Mouse (Mus musculus): ENCODE data around the gene Sept12.

The Sept12 gene

DNA sequence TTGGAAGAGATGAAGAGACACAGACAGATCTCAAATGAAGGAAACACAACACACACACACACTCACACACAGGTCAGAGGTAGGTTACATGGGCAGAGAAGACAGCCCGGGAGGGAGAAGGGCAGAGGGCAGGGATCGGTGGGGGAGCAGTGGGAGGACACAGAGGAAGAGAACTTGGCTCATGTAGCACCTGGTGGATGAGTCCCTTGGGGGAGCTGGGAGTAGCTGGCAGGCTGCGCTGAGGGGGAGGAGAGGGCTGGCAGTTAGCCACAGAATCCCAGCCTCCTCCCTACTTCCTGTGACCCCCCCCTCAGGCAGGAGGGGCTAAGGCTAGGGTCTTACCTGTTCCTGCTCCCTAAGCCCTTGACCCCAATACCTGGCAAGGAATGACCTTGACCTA is at the start of gene Sept12:
Gene Sept12 (minus strand): TSS at position 300 of the 400 bp plus-strand sequence.
- DNase-seq (ENCODE audit: low spot score): no peak

DNA sequence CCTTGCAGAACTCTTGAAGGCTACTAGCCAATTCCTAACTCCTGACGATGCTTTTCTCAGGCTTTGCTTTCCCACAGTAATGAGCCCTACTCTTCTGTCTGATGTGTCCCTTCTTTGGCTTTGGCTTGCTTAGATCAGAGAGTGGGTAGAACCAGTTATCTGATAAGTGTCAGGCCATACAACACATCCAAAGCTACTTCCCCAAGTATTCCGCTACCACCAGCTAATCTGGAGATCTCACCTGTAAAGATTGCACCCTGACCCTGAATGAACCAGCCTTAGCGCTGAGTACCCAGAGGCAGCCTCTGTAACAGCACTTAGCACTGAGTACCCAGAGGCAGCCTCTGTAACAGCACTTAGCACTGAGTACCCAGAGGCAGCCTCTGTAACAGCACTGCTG is 47.7 kb upstream of the Sept12 start:
- no peak for DNase-seq (ENCODE audit: low spot score)

DNA sequence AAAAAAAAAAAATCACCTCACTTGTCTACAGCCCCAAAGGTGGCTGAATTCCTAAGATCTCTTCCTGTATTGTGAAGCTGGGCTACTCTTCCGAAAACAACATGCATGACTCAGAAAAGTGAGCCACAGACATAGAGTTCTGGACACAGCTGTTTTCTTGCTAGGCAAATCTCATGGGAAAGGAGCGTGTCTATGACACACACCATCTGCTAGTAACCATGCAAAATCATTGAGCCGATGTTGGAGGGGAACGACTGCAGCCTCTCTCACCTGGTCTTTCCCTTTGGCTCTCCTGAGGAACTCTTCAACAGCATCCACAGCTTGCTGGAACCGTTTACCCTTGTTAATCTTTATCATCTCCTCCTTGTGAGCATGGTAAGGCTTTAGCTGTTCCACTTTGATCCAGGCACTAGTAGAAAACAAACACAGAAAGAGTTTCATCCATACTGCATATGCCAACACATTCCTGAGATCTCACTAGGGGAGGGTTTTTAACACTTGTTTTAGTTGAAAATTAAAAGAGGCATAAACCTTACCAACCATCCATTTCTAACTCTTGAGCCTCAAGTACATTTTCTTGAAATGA is 39.1 kb upstream of the Sept12 start:
- no peak for DNase-seq (ENCODE audit: low spot score)

DNA sequence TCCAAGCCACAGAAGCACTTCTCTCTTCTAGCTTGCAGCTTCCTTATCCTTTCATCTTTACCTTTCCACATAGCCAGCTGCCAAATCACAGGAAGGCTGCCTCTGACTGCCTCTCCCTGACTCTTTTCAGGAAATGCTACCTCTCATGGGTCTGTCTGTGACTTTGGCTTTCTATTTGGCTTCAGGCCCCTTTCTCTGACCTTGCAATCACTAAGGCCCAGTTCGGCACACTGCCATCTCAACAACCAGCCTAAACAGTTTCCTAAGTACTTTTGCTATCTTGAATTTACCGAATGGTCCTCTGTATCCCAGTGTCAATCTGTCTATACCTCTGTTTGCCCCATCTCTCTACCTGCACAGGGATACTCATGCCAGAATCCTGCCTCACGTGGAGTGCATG is 37.9 kb upstream of the Sept12 start:
- DNase-seq (ENCODE audit: low spot score): no peak

DNA sequence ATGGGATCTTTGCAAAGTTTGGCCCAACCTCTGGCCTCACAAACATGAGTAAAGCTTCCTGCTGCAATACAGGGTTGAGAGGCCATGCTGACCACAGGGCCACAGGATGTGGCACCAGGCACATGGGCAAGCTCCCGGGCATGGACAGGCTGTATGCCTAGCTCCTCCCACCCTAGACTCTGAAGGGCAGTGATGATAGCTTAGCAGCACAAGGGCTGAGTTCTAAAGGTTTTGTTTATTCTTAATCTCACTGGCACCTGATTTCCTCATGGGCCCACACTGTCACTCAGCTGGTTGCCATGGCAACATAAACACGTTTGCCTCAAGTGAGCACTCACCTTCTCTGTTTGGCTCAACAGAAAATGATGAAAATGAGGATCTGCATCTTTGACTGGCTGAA is 32.2 kb upstream of the Sept12 start:
- no peak for DNase-seq (ENCODE audit: low spot score)

DNA sequence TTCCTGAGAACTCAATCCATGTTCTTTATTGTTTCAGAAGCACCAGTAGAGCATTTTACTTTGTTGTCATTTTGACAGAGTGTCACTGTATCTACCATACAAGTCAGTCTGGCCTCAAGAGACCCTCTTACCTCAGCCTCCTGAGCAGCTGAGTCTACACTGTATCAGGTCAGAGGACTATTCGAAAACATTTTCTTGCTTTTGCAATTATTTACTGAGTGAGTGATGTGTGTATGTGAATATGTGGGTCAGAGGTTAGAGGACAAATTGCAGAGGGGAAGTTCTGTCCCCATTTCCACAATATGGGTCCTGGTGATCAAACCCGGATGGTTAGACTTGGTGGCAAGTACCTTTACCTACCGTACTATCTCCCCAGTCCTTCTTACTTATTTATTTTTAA is 26.4 kb upstream of the Sept12 start:
- no peak for DNase-seq (ENCODE audit: low spot score)

DNA sequence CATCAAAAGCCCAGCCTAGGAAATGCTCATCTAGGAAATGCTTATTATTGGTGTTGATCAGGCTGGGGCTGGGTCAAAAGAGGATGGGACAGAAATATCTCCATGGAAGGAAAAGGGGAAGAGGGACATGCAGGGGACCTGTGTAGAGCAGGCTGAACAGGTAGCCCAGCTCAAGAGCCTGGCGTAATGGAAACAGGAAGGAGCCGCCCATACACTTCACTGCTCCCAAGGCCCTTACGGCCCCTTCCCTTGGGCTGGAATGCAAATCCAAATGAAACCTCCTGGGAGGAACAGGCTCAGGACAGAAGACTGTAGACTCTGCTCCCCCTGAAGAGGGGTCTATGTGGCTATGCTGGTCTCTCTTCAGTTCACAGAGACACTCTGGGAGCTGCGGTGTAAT is 16.9 kb upstream of the Sept12 start:
- DNase-seq (ENCODE audit: low spot score): no peak

DNA sequence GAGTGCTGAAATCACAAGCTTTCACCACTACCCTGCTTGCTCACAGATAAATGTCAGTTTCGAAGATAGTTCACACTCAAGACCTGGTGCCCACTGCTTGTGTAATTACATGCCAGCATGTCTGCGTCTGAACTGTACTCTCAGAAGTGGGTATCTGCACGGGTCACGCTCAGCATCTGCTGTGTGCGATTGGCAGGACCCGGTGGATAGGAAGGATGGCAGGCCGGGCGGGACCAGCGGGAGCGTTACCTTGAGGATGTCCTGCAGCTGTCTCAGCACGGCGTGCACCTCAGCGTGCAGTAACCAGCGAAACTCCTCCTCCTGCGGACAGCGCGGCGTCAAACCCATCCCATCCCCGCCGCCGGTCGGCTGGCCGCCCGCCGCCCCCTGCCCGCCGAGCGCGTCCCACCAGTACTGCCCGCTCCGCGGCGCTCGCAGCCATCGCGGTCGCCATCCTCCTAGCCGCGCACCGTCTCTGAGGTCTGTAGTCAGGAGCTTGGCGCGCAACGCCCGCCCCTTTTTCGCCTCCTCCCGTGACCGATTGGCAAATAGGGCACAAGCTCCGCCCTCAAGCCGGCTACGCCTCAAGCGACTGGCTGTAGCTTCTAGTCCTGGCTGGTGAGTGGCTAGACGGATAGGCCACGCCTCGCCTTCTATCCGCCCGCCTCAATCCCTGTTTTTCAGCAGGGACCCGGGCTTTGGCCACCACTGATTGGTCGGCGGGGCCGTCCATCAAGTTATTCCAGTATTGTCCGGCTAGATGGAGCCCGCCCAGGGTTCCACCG is 15.6 kb upstream of the Sept12 start, which contains the start of gene Rogdi:
Gene Rogdi (minus strand): TSS at position 500 of the 785 bp plus-strand sequence.
- DNase-seq (ENCODE audit: low spot score): peak; percentile 99

DNA sequence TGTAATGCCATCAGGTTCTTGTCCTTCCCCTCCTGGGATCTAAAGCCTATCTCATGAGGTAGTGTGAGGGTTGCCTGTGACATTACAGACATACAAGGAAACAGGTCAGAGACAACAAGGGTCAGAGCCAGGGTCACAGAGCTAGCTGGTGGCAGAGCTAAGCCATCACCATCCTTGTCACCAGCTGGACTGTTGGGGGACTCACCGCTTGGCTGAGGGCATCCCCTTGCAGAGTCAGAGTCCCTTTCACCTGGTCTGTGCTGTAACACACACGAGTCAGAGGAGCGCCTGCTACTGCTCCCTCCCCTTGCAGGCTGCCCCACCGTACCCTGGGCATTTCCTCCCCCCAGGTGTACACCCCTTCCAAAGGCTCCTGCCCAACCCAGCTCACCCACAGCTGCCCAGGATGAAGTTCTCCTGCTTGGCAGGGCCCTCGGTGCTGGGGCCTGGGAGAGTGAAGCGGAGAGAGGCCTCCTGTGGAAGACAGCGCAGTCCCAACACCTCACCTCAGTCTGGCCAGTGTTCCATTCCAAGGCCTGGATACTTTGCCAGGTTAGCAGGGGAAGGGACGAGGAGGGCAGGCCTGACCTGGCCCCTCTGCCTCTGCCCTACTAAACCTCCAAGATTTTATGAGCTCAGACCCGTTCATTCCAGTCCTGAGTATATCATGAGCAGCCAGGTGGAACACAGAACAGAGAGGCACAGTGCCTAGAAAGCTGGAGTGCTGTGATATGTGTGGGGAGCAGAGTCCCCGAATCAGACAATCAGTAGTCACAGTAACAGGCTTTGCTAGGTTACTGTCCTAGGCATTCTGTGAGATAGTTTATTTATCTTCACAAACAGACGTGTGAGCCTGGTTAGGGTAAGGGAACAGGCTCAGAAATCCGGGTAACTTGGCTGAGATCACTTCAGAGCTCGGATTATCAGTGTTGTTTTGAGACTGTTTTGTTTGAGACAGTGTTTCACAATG is 14.7 kb upstream of the Sept12 start:
- DNase-seq (ENCODE audit: low spot score): no peak

DNA sequence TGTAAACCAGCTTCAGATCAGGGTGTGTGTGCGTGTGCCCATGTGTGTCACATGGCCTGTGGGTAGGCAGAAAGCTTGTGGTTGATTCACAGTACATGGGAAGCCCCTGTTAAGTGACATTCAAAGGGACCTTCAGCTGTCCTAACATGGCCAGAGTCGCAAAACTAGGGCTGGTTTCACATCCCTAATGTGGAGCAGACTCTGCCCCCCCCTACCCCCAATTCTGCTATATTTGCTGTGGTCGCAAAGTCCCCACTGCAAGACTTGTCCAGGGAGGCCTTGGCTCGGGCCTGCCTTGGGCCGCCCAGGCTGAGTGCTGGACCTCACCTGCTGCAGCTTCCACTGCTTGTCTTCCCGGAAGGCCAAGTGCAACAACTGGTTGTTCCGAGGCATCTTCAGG is 13.6 kb upstream of the Sept12 start:
- DNase-seq (ENCODE audit: low spot score): no peak

DNA sequence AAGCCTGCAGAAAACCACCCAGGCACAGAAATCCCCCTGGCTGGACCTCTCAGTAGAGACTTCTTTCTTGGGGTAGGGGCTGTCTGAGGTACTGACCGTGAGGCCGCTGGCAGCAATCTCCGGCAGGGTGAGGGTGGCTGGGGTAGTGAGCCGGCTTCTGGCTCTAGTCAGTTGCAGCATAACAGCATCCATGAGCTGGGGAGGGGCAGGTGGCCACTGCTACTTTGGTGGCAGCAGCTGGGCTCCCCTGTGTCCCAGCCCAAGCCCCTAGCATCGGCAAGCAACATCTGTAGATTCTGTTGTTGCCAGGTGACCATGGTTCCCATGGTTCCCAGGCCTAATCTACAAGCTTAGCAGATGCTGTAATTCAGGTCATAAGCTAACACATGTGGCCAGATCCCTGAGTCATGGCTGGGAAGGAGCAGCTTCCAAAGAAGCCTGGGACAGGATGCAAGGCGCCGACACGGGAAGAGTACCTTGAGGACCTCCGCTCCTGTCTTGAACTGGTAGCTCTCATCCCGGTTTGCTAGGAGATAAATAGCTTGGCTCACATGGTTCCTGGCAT is 12.8 kb upstream of the Sept12 start:
- DNase-seq (ENCODE audit: low spot score): no peak

DNA sequence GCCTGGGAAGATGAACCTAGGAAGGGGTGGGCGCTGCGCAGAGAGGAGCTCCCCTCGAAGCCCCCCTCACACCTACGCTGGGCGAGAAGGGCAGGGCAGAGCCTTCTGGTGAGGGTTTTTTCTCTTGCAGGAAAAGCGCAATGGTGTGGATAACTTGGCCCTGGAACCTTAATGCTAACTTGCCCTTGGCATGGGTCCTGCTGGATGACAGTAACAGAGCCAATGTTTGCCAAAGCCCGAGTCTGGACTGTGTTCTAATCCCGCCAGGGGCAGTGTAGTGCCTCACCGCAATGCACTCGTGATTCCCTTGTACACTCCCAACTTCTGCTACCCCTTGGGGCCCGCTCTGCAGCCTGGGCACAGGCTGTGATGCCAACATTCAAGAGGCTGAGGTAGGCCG is 10.4 kb upstream of the Sept12 start:
- DNase-seq (ENCODE audit: low spot score): no peak

DNA sequence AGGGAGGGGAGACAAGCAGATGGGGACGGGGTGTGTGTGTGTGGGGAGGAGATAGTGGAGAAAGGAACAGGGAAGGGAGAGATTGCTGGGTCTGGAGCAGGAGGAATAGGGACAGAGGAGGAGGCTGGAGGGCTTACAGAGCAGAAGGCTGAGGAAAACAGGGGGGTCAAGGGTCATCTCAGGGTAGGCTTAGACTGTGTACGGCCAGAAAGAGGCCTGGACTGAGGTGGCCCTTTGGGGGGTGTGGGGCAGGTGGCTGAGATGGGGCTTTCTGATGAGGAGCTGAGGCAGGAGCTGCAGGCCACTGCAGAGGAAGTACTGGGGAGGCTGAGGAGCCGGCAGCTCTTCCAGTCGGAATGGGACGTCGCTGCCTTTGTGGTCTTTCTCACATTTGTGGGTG is 9.8 kb upstream of the Sept12 start:
- no peak for DNase-seq (ENCODE audit: low spot score)

DNA sequence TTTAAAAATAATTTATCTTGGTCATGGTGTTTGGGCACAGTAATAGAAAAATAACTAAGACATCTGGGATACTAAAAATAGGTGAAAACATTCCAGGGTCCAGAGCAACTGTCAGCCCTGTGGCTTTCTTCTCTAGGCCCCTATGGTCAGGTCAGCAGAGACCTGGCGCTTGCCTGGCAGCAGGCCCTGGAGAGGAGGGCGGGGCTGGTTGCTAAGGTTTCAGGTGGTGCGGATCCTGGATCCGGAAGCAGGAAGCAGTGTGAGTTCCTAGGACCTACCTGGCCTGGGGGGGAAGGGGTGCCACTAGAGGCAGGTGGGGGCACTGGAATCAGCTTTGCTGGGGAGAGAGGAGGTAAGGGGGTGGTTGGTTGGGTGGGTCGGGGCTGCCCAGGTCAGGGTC is 9.4 kb upstream of the Sept12 start, which contains the start of gene Smim22:
Gene Smim22 (plus strand): TSS at position 222 of the 400 bp plus-strand sequence.
- no peak for DNase-seq (ENCODE audit: low spot score)

DNA sequence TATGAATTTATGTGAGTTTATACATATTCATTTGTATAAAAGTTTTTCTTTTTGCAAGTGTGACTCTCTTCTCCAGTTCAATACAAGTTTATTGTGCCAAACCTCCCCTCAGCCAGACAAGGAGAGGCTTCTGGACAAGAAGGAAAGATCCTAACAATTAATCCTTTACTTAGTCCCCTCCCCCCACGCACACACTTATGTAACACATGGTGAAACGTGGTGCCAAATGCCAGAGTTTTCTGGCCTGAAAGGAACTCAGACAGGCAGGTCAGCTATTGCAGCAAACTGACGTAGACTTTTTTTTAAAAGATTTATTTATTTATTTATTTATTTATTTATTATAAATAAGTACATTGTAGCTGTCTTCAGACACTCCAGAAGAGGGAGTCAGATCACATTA is 3.0 kb upstream of the Sept12 start:
- no peak for DNase-seq (ENCODE audit: low spot score)

DNA sequence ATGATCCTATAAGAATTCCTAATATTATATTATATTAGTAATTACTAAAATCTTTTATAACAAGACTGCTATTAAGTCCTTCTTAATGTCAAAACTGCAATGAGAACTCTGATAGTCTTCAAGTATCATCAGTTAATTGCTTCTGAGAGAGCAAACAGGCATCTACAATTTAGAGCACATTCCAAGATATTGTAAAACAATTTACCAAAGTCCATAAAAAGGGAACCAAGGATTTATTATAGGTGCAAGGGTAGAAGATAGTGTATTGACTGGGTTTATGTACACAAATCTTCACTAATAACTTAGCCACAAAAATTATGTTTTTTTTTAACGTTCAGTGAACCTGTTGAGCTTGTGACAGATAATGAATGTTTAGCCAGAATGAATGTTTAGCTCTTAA is 1.3 kb upstream of the Sept12 start:
- DNase-seq (ENCODE audit: low spot score): no peak

DNA sequence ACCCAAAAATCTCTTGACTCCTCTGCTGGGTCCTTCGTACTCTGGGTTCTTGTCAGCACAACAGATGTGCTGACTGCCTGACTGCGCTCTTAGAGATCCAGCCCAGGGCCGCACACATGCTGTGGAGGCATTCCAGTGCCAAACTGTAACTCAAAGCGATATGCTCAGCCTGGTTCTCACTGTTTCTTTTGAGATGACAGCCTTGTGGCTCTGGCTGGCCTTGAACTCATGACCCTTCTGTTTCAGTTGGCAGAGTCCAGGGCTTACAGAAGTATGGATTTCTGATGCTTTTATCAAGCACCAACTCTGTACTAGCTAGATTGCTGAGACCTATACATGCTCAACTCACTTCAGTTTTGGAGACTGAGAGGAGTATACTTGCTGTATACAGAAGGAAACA is 4.4 kb downstream of the Sept12 start:
- DNase-seq (ENCODE audit: low spot score): no peak

DNA sequence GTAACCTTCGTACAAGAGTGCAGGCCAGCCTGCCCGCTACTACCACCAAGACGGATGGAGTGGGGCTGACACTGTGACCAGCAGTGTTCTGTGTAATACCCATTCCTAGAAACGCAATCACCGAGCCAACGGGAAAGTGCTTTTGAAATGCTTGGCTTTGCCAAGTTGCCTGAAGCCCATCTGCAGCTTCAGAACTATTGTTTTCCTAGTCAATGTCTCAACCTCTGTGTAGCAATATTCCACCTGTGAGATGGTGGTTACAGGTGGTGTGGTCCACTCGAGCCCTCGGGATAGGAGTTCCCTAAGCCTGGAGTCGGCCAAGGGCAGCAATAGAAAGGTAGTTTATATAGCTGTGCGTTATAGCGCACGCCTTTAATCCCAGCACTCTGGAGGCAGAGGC is 12.9 kb downstream of the Sept12 start:
- DNase-seq (ENCODE audit: low spot score): no peak

DNA sequence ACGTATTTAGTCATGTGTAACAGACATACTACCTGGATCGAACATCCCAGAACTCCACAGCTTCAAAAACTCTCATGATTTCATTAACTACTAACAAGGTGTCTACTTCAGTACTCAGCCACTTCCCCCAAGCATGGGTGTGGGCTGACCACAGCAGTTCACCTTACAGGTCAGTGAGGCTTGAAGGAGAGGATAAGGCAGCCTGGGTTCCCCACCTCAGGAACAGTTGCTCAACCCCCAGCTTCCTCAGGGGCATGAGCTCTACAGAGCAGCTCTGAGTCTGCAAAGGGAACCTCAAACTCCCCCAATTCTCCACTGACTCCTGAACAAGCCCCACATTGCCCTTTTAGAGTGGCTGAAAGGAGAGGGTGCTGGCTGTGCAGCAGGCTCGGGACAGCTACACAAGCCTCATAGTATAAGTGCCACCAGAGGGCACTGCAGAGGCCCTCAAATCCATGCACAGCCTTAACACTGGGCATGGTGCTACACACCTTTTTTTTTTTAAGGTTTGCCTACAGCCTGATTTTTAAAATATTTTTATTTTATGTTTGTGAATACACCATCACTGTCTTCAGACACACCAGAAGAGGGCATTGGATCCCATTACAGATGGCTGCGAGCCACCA is 17.8 kb downstream of the Sept12 start:
- DNase-seq (ENCODE audit: low spot score): no peak

DNA sequence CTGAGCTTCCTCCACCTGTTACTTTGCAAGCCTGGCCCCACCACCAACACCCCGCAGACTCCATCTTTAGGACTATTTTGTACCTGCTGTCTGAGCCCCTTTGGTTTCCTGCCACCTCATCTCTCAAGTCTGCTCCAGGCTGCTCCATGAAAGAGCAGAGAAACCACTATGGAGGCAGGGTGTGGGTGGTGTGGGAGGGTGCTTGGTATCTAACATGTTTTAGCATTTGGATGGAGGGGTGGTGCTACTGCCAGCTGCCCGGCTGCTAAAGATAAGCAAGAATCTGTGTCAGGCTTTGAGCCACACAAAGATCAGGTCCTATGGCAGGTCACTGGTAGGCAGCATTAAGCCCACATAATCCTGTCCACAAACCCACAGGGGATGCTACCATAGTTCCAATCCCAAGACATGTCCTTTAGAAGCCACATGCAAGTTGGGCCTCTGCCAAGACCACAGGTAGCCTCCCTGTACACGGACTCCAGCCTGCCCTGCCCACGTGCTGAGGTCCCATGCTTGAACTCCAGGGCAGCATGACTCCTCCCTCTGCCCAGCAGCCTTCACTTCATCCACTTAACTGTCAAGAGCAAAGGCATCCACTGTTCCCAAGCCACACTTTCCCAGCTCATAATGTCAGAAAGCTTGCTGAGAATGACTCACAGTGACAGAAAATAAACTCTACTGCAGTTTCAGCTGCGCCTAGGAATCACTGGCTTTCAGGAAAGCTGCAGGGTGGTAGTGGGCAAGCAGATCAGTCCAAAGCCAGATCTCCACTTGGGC is 19.2 kb downstream of the Sept12 start:
- DNase-seq (ENCODE audit: low spot score): peak; percentile 43

DNA sequence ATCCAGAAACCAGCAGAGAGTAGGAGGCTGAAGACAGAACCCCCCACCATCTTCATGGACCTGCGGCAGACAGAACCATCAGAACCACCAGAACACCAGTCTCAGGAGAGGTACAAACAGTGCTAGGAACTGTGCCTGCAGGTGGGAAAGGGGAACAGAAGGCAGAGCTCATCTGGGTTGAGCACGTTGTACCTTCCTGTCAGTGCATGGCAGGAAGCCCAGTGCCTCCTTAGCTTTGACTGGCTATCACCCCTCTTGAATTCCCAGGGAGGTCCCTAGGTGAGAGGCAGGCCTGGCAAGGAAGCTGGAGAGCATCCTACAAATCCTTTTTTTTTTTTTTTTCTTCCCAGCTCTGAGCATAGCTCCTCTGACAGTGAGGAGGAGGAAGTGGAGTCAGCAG is 21.5 kb downstream of the Sept12 start:
- DNase-seq (ENCODE audit: low spot score): no peak

Measured in left cerebral cortex, adult 11 months (tissue).